Mouse (Mus musculus) ovary, adult 2 months (tissue): Measurements from ENCODE around the gene Farsb. TPM values are rescaled to one million over a fixed set of nuclear protein-coding genes. Genes with fewer than 3 reads are reported as not detected.

Source experiments
- polyA plus RNA-seq: library from polyadenylated mRNA; depleted of rRNA; stranded (reverse); fragments of >200 nt; gene quantifications from 2 replicates; pipeline ENCODE4 v1.2.3, GENCODE M21; 2012; rRNA removed

Farsb gene
- polyA plus RNA-seq = 8.4 and 13.1 TPM in 2 replicates

GRCm38 (mm10) chr1:78488752-78489492 lies at the start of gene Farsb:
Gene Farsb (minus strand): TSS chr1:78488897.

GRCm38 (mm10) chr1:78511621-78512160 lies 23.0 kb upstream of the Farsb start, which contains the start of gene BC035947:
Gene BC035947 (minus strand): TSS chr1:78512158.

GRCm38 (mm10) chr1:78510862-78511261 lies 22.2 kb upstream of the Farsb start, which contains the start of gene Mogat1:
Gene Mogat1 (plus strand): TSS chr1:78510991.

Other genes starting within 250 kb of the Farsb start
- 6.7 and 7.8 TPM in 2 replicates for gene Sgpp2, start 178.6 kb downstream of the Farsb start, polyA plus RNA-seq
- 5.1 and 5.6 TPM in 2 replicates for gene Mogat1, start 22.1 kb upstream of the Farsb start, polyA plus RNA-seq
- 0.16 TPM in 1 of 2 replicates, not detected in the other for gene BC035947, start 23.3 kb upstream of the Farsb start, polyA plus RNA-seq
- gene Acsl3, start 168.9 kb upstream of the Farsb start, polyA plus RNA-seq = 8.1 and 9.9 TPM in 2 replicates
- 0.33 and 0.47 TPM in 2 replicates for gene Utp14b, start 169.1 kb upstream of the Farsb start, polyA plus RNA-seq